Mouse (Mus musculus) MN1 (cell line): ENCODE data around the gene Nectin3.

Experiments
- DNase-seq: peaks from one replicate; pipeline ENCODE4 v3.0.0-alpha.2; 2016; ENCODE audit warnings: low spot score

The Nectin3 gene

GRCm38 (mm10) chr16:46498421-46498789, at the start of gene Nectin3:
Gene Nectin3 (minus strand): TSS chr16:46498525.
- no peak for DNase-seq

- DNase-seq = no peak
Measured at GRCm38 (mm10) chr16:46538092-46538491, 39.8 kb upstream of the Nectin3 start.

GRCm38 (mm10) chr16:46532465-46533254, 34.3 kb upstream of the Nectin3 start:
- no peak for DNase-seq

- DNase-seq = no peak
Measured at GRCm38 (mm10) chr16:46531023-46531422, 32.7 kb upstream of the Nectin3 start.

- DNase-seq = no peak
Measured at GRCm38 (mm10) chr16:46520885-46521417, 22.6 kb upstream of the Nectin3 start.

- DNase-seq = no peak
Measured at GRCm38 (mm10) chr16:46519606-46520005, 21.3 kb upstream of the Nectin3 start.

GRCm38 (mm10) chr16:46507944-46508333, 9.6 kb upstream of the Nectin3 start:
- DNase-seq = no peak

GRCm38 (mm10) chr16:46507260-46507943, 9.1 kb upstream of the Nectin3 start:
- no peak for DNase-seq

GRCm38 (mm10) chr16:46504006-46504405, 5.7 kb upstream of the Nectin3 start:
- no peak for DNase-seq

GRCm38 (mm10) chr16:46502311-46502710, 4.0 kb upstream of the Nectin3 start:
- DNase-seq = no peak

- DNase-seq = no peak
Measured at GRCm38 (mm10) chr16:46500759-46501158, 2.4 kb upstream of the Nectin3 start.

GRCm38 (mm10) chr16:46497686-46498420, 472 bp downstream of the Nectin3 start:
- DNase-seq = no peak

GRCm38 (mm10) chr16:46496889-46497685, 1.2 kb downstream of the Nectin3 start:
- no peak for DNase-seq

- DNase-seq = no peak
Measured at GRCm38 (mm10) chr16:46496031-46496868, 2.1 kb downstream of the Nectin3 start.

GRCm38 (mm10) chr16:46495201-46495600, 3.1 kb downstream of the Nectin3 start:
- DNase-seq = no peak

GRCm38 (mm10) chr16:46487436-46488097, 10.8 kb downstream of the Nectin3 start:
- DNase-seq = no peak

GRCm38 (mm10) chr16:46477336-46477735, 21.0 kb downstream of the Nectin3 start:
- no peak for DNase-seq

GRCm38 (mm10) chr16:46451421-46451820, 46.9 kb downstream of the Nectin3 start:
- DNase-seq = no peak

GRCm38 (mm10) chr16:46449013-46449412, 49.3 kb downstream of the Nectin3 start:
- DNase-seq = no peak

- DNase-seq = no peak
Measured at GRCm38 (mm10) chr16:46431317-46431716, 67.0 kb downstream of the Nectin3 start.
